Mouse (Mus musculus) bone marrow macrophage, adult 2 months (primary cell): ENCODE results near the gene Prpf4. TPM values are rescaled to one million over a fixed set of nuclear protein-coding genes. Genes with fewer than 3 reads are reported as not detected.

ENCODE experiments used
- H3K27ac ChIP-seq: 2 replicates; pipeline ENCODE4 v1.5.1; 2012; ENCODE audit warnings: low read depth, low read length; ENCODE audit not compliant: insufficient read depth
- H3K4me1 ChIP-seq: 2 replicates; pipeline ENCODE4 v1.6.1; 2012; ENCODE audit warnings: low read length; ENCODE audit not compliant: control insufficient read depth, insufficient read depth
- H3K4me3 ChIP-seq: 2 replicates; pipeline ENCODE4 v1.5.1; 2012; ENCODE audit warnings: mild to moderate bottlenecking, low read length, moderate library complexity; ENCODE audit not compliant: insufficient read depth
- CTCF ChIP-seq: IDR thresholded peaks from 2 replicates; pipeline ENCODE4 v1.5.1; 2012; ENCODE audit warnings: low read depth, mild to moderate bottlenecking, low read length, moderate library complexity
- POLR2A ChIP-seq: IDR thresholded peaks from 2 replicates; pipeline ENCODE4 v1.6.1; 2012; ENCODE audit warnings: mild to moderate bottlenecking, low read depth, low read length, borderline replicate concordance
- polyA plus RNA-seq: library from polyadenylated mRNA; stranded (reverse); fragments of >200 nt; gene quantifications from 2 replicates; pipeline ENCODE4 v1.2.4, GENCODE M21; 2012; ENCODE audit not compliant: missing spikeins, insufficient read depth, insufficient read length

Prpf4 gene
- polyA plus RNA-seq, 1 experiment, result 10.1 TPM

- Histone ChIP-seq H3K27ac (no peak within 1 kb of the TSS), H3K4me1 (peaks cover 19% of the 10 kb centered on the region), H3K4me3 (no peak within 1 kb of the TSS)
- TF ChIP-seq POLR2A (no peak), CTCF (no peak)
Measured at GRCm38 (mm10) chr4:62435081-62435480, 26.5 kb downstream of the Prpf4 start, which contains the start of gene Rnf183. TSS of gene Rnf183 (minus strand) at chr4:62435252.

- Histone ChIP-seq H3K27ac (no peak overlapping the region), H3K4me3 (no peak overlapping the region), H3K4me1 (peaks cover 17% of the 10 kb centered on the region)
- TF ChIP-seq POLR2A (no peak), CTCF (no peak)
Measured at GRCm38 (mm10) chr4:62437256-62437778, 28.7 kb downstream of the Prpf4 start.

GRCm38 (mm10) chr4:62437871-62438270 is 29.3 kb downstream of the Prpf4 start:
- Histone ChIP-seq H3K4me1 (peaks cover 17% of the 10 kb centered on the region), H3K27ac (no peak overlapping the region), H3K4me3 (no peak overlapping the region)
- no peak for TF ChIP-seq POLR2A
- no peak for TF ChIP-seq CTCF

- H3K4me1 ChIP-seq, result peaks cover 6% of the 10 kb centered on the region; the same call in 1 of the 2 replicates
- H3K27ac ChIP-seq, result no peak overlapping the region
- TF ChIP-seq CTCF (no peak), POLR2A (no peak)
- no peak overlapping the region for H3K4me3 ChIP-seq
Measured at GRCm38 (mm10) chr4:62439793-62440192, 31.2 kb downstream of the Prpf4 start.

- no peak for TF ChIP-seq CTCF
- TF ChIP-seq POLR2A, result no peak
- no peak overlapping the region for H3K4me3 ChIP-seq
- H3K27ac ChIP-seq, result no peak overlapping the region
- peaks cover 6% of the 10 kb centered on the region; the same call in 1 of the 2 replicates for H3K4me1 ChIP-seq
Measured at GRCm38 (mm10) chr4:62440544-62440943, 31.9 kb downstream of the Prpf4 start.

- Histone ChIP-seq H3K4me1 (peaks cover 6% of the 10 kb centered on the region; the same call in 1 of the 2 replicates), H3K27ac (no peak overlapping the region), H3K4me3 (no peak overlapping the region)
- TF ChIP-seq CTCF, result no peak
Measured at GRCm38 (mm10) chr4:62440986-62441385, 32.4 kb downstream of the Prpf4 start.

GRCm38 (mm10) chr4:62454995-62455394 is 46.4 kb downstream of the Prpf4 start:
- TF ChIP-seq POLR2A, result no peak
- TF ChIP-seq CTCF, result peak; percentile 48; the same call in 1 of the 2 replicates
- no peaks in the 10 kb centered on the region for H3K4me1 ChIP-seq
- no peak overlapping the region for H3K4me3 ChIP-seq
- H3K27ac ChIP-seq, result no peak overlapping the region

- no peaks in the 10 kb centered on the region for H3K4me1 ChIP-seq
- no peak for TF ChIP-seq POLR2A
- no peak for TF ChIP-seq CTCF
- H3K4me3 ChIP-seq, result no peak overlapping the region
- H3K27ac ChIP-seq, result no peak overlapping the region
Measured at GRCm38 (mm10) chr4:62459081-62459480, 50.5 kb downstream of the Prpf4 start.

- TF ChIP-seq CTCF (no peak), POLR2A (no peak)
- Histone ChIP-seq H3K4me3 (no peak overlapping the region), H3K4me1 (no peaks in the 10 kb centered on the region), H3K27ac (no peak overlapping the region)
Measured at GRCm38 (mm10) chr4:62460348-62460747, 51.8 kb downstream of the Prpf4 start.

- no peak overlapping the region for H3K27ac ChIP-seq
- TF ChIP-seq POLR2A, result no peak
- no peak for TF ChIP-seq CTCF
- no peaks in the 10 kb centered on the region for H3K4me1 ChIP-seq
- no peak overlapping the region for H3K4me3 ChIP-seq
Measured at GRCm38 (mm10) chr4:62463124-62463523, 54.5 kb downstream of the Prpf4 start.

GRCm38 (mm10) chr4:62468158-62468557 is 59.6 kb downstream of the Prpf4 start:
- Histone ChIP-seq H3K4me1 (no peaks in the 10 kb centered on the region), H3K4me3 (no peak overlapping the region), H3K27ac (no peak overlapping the region)
- TF ChIP-seq CTCF (no peak), POLR2A (no peak)

- Histone ChIP-seq H3K4me1 (no peaks in the 10 kb centered on the region; the same call in 1 of the 2 replicates), H3K4me3 (peak within 1 kb of the TSS; percentile 74), H3K27ac (no peak within 1 kb of the TSS)
- TF ChIP-seq CTCF (no peak), POLR2A (no peak)
Measured at GRCm38 (mm10) chr4:62470598-62471051, 62.0 kb downstream of the Prpf4 start, which contains the start of gene Wdr31. TSS of gene Wdr31 (minus strand) at chr4:62470896.
